Mouse (Mus musculus) cerebellum, postnatal 10 days (tissue): ENCODE measurements at regions not wholly inside any gene's neighbourhood (a gene's known extent, or its start where the extent isn't known, plus 50 kb on each side); places are given as distances from the start of the nearest gene placed in this dataset.

Experiments used
- DNase-seq, 2 experiments: peaks; one replicate each; pipeline ENCODE4 v3.0.0; 2021; ENCODE audit warnings: mixed read lengths in 2 of 2

- DNase-seq = peak; percentile 0 to 1
Observed at GRCm38 (mm10) chrY:86743391-86743790, 373.2 kb upstream of the Gm21477 start.
